Mouse (Mus musculus): Measurements from ENCODE around the gene Dcpp2.
"Not testable (repeated sequence)": the region's sequence is repeated elsewhere in the genome, so short reads cannot be mapped to it uniquely, and the experiment has no call there.

Gene Dcpp2

DNA sequence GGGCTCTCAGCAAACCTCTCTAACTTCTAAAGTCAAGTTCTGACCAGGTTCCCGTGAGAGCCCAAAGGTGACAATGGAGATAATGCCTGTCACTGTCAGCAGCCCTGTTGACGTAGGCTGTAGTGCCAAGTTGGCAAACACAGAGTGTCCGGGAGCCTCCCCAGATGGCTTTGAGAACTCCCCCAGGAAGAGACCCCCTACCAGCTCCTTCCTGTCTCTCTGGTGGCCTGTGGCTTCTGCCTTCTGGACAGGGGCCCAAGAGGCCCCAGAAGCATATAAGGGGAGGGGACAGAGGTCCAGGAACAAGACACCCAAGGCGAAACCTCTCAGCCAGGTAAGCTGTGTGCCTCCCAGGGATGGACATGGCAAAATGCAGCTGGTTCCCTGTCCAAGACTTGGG is at the start of gene Dcpp2, which contains the start of gene Dcpp1:
Gene Dcpp2, plus strand, starts transcription at position 305 of the 400 bp plus-strand sequence.
Gene Dcpp1, plus strand, starts transcription at position 301 of the 400 bp plus-strand sequence.
- not testable (repeated sequence) for DNase-seq (ENCODE audit: low spot score)

DNA sequence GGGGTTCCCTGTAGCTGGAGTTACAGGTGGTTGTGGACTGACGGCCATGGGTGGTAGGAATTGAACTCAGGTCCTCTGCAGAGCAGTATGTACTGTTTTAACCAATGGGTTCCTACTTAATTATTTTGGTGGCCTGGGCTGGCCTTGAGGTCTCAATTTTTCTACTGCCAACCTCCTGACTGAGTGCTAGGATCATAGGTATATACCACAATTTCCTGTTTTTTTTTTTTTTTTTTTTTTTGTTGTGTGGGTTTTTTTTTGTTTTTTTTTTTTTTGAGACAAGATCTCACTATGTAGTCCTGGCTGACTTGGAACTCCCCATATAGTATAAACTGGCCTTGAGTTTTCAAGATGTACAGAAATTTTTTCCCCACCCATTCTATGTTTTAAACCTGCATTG is 49.5 kb upstream of the Dcpp2 start:
- DNase-seq (ENCODE audit: low spot score): no peak

DNA sequence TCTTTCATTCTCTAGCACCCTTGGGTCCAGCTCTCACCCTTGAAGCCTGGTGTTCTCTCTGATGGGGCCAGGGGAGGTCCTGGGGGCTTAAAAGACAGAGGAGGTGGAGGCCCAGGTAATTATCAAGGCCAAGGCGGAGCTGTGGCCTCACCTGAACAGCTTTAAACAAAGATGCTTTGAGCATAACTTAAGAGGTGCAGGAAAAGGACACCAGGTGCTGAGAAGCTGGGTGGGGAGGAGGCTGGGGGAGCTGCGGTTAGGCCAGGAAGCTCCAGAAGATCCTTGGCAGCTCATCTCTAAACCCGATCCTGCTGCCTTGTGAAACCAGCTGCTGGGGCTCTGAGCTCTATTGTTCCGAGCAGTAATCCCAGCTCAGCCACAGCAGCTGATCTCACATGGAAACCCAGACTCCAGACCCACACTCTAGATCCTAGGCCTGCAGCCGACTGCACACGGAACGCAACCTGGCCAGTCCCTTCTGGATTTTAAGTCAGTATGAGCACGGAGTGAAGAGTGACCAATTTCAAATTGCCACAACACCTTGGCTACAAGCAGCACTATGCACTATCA is 44.6 kb upstream of the Dcpp2 start, which contains the start of gene Prss33:
Gene Prss33, minus strand, starts transcription at position 51 of the 570 bp plus-strand sequence.
- DNase-seq (ENCODE audit: low spot score): no peak

DNA sequence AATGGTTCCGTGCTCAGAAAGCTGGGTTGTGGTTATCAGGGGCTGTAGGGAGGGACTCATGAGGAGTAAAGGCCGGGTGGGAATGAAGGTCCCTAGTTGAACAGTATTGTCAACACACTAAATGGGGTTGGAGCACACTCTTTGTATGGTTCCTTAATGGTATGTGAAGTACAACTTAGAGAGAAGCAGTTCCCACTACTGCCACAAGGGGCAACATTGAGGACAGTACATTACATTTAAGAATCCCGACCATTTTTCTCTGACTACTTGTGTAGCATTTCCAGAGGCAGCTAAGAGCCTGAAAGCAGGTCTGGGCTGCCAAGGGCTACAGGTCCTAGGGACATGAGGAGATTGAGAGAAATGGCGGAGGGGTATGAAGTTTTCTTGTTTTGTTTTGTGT is 39.5 kb upstream of the Dcpp2 start:
- DNase-seq (ENCODE audit: low spot score): peak; percentile 53

DNA sequence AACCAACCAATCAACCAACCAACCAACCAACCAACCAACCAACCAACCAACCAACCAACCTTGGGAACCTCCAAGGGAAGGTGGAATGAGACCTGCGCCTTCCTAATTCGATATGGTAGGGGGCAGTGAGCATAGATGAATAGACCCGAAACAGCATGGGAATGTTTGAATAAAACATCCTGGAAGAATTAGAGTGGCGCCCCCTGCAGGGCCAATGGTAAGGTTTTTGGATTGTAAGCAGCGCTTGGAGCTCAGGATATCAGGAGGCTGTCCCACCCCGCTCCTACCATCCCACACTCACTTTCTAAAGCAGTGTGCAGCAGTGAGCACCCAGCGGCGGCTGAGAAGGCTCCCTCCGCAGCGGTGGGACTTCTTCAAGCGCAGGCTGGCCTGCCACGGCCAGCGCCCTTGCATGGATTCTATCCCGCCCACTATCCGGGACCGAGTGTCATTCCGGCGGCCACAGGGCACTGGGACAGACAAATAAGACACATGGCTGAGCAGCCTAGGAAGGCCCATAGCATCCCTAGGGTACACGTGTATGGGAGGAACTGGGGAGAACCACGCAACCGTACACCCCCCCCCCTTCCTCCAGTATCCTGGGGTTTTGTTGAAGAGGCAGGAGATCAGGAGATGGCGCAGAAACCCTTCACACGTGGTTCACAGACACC is 37.4 kb upstream of the Dcpp2 start:
- DNase-seq (ENCODE audit: low spot score): no peak

DNA sequence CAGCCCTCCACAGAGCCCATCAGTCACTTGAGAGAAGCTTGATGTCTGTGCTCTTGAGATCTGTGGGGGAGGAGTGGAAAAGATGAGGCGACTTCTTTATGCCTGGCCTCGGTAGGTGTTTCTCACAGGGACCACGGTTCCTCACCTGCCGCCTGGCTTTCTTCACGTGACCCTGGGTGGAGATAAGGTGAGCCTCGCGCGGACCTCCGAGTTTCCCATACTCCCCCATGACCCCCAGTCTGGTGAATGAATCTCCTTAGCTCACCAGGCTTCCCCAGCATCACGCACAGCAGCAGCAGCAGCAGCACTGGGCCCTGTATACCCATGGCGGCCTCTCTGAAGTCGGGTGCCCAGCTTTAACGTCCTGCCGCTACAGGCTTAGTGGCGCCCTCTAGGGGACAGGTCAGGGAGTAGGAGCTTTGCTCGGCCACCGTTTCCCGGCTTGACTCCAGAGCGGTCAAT is 36.8 kb upstream of the Dcpp2 start, which contains the start of the genes Prss32 and Prss41:
Gene Prss32, plus strand, starts transcription at position 44 of the 462 bp plus-strand sequence.
Gene Prss41, minus strand, starts transcription at position 361 of the 462 bp plus-strand sequence.
- peak; percentile 58 for DNase-seq (ENCODE audit: low spot score)

DNA sequence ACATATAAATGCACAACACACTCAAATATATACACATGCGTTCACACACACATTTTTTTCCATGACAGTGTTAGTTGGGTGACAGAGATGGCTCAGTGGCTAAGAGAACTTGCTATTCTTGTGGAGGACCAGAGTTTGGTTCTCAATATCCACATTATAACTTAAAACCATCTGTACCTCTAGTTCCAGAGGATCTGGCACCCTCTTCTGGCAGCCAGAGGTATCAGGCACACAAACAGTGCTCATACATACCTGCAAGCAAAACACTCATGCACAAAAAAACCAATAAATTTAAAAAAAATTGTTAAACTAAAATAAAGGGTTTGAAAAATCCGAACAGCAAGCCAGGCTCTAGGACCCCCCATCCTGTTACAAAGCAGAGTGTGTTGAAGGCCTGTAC is 30.7 kb upstream of the Dcpp2 start:
- DNase-seq (ENCODE audit: low spot score): no peak

DNA sequence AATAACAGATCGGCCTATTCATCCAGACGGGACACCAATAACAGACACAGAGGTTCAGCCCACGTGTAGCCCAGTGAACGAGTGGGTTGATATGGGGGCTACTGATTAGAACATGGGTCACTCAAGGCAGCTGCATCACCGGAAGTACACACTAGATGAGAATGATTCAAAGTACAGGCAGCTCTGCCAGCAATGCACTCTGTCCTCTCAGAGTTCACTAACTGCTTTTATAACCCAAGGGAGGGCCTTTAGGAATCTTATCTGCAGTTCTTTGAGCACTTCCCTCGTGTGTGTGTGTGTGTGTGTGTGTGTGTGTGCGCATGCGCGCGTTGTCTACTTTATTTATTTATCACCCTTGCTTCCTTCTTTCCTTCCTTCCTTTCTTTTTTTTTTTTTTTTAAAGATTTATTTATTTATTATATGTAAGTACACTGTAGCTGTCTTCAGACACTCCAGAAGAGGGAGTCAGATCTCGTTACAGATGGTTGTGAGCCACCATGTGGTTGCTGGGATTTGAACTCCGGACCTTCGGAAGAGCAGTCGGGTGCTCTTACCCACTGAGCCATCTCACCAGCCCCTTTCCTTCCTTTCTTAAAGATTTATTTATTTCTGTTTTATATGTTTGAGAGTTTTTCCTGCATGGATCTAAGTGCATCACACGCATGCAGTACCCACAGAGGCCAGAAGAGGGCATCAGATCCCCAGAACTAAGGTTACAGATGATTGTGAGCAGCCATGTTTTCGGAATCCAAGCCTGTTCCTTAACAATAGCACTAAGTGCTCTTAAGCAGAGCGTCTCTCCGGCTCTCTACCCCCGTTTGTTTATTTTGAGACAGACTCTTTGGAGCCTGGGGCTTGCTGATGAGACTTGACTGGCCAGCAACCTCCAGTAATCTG is 29.6 kb upstream of the Dcpp2 start:
- DNase-seq (ENCODE audit: low spot score): peak; percentile 69

DNA sequence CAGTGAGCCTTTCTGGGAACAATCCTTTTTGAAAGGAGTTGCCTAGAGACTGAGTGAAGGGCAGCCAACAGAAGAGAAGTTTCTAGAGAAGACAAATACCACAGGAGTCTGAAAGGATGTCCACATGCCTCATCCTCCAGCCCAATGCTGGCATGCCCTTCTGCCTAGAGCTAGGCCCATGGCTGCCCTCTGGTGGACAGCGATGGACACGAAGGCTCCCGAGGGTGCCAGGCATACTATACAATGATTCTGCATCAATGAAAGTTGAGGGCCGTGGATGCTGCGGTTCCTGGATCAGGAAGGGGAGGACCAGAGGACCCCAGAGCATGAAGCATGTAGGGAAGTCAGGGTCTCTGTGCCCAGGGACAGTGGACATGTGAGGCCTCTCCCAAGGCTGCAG is 27.4 kb upstream of the Dcpp2 start:
- peak; percentile 16 for DNase-seq (ENCODE audit: low spot score)

DNA sequence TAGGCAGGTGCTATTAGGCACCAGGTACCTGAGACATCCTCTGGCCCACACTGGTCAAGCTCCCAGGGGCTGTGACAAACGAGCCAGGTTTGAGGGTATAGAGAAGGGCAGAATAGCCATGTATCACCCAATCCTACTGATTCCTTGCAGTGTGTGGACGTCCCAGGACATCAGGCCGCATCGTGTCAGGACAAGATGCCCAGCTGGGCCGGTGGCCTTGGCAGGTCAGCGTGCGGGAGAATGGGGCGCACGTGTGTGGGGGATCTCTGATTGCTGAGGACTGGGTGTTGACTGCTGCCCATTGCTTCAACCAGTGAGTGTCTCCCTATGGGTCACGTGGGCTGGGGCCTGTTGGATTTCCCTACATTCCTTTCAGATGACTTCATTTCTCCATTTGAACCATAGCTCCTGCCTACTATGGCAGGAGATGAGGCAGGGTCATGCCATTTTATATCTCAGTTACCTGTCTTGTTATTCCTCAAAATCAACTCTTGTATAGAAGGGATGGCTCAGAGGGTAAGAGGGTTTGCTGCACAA is 26.4 kb upstream of the Dcpp2 start:
- no peak for DNase-seq (ENCODE audit: low spot score)

DNA sequence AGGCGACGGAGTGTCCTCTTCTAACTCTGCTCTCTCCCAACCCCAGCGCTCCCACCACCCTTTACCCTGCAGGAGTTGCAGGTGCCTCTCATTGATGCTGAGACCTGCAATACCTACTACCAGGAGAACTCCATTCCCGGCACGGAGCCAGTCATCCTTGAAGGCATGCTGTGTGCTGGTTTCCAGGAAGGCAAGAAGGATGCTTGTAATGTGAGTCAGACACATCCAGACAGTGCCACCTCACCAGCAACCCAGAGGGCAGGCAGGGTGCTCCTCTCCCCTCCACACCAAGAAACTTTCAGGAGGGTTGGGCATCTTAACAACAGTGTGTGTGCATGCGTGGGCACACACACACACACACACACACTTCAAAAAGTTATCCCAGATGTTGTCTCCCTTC is 23.5 kb upstream of the Dcpp2 start:
- DNase-seq (ENCODE audit: low spot score): no peak

DNA sequence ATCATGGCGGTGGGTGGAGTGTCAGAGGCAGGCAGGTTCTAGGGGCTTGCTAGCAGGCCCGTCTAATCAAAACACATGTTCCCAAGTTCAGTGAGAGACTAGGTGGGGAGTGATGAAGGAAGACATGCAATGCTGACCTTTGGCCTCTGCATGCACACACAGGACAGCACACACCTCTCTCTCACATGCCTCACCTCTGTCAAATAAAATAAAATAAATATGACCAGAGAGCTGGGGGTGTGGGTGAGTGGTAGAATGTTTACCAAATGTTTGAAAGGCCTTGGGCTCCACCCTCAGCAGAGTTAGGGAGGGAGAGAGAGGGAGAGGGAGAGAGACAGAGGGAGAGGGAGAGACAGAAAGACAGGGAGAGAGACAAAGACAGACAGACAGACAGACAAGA is 22.8 kb upstream of the Dcpp2 start:
- no peak for DNase-seq (ENCODE audit: low spot score)

DNA sequence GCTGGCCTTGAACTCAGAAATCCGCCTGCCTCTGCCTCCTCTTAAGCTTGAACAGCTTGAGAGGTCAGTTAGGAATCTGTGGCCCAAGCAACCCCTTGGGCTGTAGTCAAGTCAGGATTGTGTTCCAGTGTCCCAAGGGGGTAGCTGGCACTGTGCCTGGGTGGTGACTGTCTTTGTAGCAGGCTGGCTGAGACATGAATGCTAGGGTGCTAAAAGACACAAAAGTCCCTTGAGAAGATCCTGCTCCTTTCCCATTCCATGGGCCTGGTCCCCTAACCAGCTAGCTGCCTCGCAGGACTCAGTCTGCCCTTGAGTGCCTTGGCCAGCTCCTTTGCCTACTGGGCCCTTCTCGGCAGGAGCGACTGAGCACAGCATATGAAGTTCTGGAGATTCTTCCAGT is 17.8 kb upstream of the Dcpp2 start:
- DNase-seq (ENCODE audit: low spot score): no peak

DNA sequence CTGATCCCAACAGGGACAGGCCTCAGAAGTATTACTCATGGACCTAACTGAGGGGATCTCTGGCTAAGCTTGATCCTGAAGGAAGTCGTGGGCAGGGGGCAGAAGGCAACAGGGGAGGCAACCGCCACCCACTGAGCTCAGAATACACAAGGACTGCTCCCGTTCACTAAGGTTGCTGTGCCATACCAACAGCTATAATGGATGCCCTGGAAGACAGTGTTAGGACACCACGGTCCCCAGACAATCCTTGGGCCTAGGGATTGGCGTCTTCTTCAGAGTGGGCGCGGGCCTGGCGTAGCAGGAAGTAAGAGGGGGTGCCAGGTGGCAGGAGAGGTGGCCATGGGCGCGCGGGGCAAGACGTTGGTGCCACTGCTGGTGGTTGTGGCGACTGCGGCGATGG is 12.9 kb upstream of the Dcpp2 start, which contains the start of gene Prss21:
Gene Prss21, plus strand, starts transcription at position 301 of the 400 bp plus-strand sequence.
- no peak for DNase-seq (ENCODE audit: low spot score)

DNA sequence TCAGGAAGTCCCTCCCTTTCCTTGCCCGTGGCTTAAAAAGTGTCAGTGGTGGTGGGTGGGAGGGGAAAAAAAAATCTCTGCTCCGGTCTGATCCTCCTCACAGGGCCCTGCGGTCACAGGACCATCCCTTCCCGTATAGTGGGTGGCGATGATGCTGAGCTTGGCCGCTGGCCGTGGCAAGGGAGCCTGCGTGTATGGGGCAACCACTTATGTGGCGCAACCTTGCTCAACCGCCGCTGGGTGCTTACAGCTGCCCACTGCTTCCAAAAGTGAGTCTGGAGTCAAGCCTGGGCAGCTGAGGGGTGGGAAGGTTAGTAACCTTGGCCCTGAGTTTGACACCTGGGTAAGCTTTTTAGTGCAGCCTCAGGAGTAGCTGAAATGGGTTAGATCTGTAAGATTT is 12.2 kb upstream of the Dcpp2 start:
- DNase-seq (ENCODE audit: low spot score): peak; percentile 27

DNA sequence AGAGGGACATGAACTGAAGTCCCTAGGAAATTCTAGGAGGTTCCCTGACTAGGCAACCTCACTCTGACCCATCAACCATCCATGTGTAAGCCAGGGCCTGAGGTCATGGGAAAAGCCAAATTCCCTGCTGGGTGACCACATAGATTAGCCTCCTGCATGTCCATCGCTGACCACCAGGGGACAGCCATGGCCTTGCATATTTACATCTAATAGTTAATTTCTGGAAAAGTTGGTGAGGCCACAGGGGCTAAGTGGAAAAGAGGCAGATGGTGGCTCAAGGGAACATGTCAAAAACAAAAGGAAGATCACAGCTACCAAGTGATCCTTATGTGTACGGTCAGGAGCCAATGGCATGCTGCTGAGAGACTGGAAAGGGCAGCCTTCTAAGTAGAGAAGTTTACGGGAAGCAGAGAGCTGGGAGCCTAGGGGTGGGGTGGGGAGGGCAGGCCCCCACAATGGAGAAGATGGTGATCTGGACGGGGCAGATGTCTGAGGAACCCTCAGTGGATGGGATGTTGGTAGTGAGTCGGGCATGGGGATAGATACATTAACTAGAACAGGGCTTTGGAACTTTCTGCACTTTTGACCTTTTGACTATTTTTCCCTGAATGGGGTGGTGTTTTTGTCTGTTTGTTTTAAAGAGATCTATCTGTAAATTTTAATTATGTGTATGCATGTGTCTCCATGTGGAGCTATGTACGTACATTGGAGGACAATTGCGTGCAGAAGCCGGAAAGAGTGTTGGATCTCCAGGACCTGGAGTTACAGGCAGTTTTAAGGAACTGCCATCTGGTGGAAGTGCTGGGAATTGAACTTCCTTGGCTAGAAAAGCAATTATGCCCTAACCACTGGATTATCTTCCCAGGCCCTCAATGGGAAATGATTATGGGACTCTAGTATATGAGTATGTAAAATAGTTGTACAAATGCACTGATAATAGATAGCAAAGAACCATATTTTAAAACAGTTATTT is 6.5 kb upstream of the Dcpp2 start:
- DNase-seq (ENCODE audit: low spot score): peak; percentile 50

DNA sequence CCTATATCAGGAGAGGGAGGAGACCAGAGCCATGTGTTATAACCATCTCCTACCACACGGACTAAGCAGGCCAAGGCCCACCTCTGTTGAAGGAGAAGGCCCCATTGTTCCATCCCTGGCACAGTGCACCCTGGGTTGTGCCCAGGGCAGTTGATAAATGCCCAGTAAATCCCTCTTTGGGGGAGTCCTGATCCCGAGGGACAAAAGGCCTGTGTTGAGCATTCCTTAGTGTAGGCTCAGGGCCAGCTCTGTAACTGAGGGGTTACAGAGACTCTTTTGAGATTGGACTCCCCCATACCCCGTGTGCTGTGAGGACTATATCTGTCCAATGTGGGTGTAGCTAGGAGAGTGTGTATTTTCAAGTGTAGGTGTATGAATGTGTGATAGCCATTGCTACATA is 3.9 kb upstream of the Dcpp2 start:
- no peak for DNase-seq (ENCODE audit: low spot score)

DNA sequence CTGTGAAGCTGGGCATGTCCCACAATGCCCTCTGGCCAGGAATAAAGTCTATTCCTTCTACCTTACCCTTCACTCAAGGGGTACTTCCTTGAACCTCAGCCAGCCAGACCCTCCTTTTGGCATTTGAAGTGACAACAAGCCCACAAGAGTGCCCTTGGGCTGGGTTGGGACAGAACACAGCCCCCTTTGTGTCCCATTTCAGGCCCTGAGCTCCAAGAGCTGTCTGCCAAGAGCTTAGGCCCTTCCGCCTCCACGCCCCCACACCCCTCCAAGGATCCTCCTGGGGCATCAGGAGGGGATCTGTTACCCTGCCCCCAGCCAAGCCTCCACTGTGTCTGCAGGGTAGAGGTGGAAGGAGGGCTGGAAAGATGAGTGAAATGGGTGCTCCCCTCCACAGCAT is 3.5 kb upstream of the Dcpp2 start:
- no peak for DNase-seq (ENCODE audit: low spot score)

DNA sequence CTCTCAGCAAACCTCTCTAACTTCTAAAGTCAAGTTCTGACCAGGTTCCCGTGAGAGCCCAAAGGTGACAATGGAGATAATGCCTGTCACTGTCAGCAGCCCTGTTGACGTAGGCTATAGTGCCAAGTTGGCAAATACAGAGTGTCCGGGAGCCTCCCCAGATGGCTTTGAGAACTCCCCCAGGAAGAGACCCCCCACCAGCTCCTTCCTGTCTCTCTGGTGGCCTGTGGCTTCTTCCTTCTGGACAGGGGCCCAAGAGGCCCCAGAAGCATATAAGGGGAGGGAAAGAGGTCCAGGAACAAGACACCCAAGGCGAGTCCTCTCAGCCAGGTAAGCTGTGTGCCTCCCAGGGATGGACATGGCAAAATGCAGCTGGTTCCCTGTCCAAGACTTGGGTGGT is 36.5 kb downstream of the Dcpp2 start, which contains the start of gene Dcpp3:
Gene Dcpp3, plus strand, starts transcription at position 301 of the 400 bp plus-strand sequence.
- not testable (repeated sequence) for DNase-seq (ENCODE audit: low spot score)

DNA sequence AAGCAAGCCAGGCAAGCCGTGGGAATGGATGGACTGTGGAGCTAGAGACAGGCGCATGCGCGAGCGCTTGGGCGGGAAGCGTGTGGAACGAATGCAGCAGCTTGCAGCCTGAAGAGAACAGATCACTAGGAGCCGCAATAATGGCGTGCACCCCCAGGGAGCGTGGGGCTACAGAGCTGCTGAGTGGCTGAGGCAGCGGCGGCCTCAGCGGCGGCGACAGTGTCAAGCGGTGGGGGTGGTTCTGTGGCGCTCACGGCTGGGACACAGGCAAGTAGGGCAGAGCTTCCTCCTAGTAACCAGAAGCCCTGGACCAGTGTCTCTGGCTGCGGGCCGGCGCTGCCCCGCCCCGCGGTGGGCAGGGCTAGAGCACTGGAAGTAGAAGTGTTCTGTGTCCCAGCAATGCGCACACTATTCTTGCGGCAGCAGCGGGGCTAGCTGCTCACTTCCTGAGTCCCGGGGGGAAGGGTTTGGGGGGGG is 43.9 kb downstream of the Dcpp2 start:
- peak; percentile 93 for DNase-seq (ENCODE audit: low spot score)

DNA sequence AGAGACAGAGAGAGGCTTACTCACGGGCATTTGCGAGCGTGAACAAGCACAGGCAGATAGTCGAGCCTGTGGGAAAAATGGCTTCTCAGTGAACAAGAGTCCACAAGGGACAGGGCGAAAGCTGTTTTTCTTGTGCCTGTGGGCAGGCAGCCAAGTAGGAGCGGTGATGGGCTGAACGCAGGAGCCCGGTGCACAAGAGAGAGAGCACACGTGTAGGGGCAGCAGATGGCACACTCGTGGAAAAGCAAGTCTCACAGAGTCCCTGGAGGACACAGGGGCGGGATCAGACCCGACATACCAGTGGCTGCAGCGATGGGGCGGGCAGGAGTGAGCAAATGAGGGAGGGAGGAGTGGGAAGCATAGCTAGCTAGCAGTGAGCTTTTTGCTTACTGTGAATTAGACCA is 44.4 kb downstream of the Dcpp2 start:
- DNase-seq (ENCODE audit: low spot score): peak; percentile 40

All from lung, postnatal 25 days (tissue).